Mouse (Mus musculus) intestine, postnatal 0 days (tissue): ENCODE measurements around the gene Apbb2. TPM values are rescaled to one million over a fixed set of nuclear protein-coding genes. Genes with fewer than 3 reads are reported as not detected.

Experiments
- ATAC-seq: fragments of 200-750 bp; cut with Nextera tagmentation; 2 replicates; pipeline ENCODE4 v1.8.0; 2017; ENCODE audit warnings: mild to moderate bottlenecking, moderate TSS enrichment, moderate library complexity
- H3K27ac ChIP-seq: fragments of 300-500 bp; sonication (generic); 2 replicates; pipeline ENCODE4 v1.5.1; 2014; ENCODE audit warnings: mild to moderate bottlenecking, low read depth, low read length, moderate library complexity
- H3K27me3 ChIP-seq: fragments of 300-500 bp; sonication (generic); replicated peaks from 2 replicates; pipeline ENCODE4 v1.6.1; 2014; ENCODE audit warnings: low read length, mixed read lengths; ENCODE audit not compliant: control insufficient read depth, insufficient read depth
- H3K36me3 ChIP-seq: fragments of 300-500 bp; sonication (generic); 2 replicates; pipeline ENCODE4 v1.6.1; 2014; ENCODE audit warnings: mild to moderate bottlenecking, moderate library complexity; ENCODE audit not compliant: control insufficient read depth, insufficient read depth
- H3K4me1 ChIP-seq: fragments of 300-500 bp; sonication (generic); replicated peaks from 2 replicates; pipeline ENCODE4 v1.6.1; 2014; ENCODE audit warnings: antibody characterized with exemption, low read length, mixed read lengths; ENCODE audit not compliant: control insufficient read depth, insufficient read depth
- H3K4me2 ChIP-seq: fragments of 300-500 bp; sonication (generic); replicated peaks from 2 replicates; pipeline ENCODE4 v1.6.1; 2014; ENCODE audit warnings: low read depth, mild to moderate bottlenecking, moderate library complexity
- H3K4me3 ChIP-seq: fragments of 300-500 bp; sonication (generic); 2 replicates; pipeline ENCODE4 v1.5.1; 2014; ENCODE audit warnings: low read depth, low read length
- H3K9ac ChIP-seq: fragments of 300-500 bp; sonication (generic); 2 replicates; pipeline ENCODE4 v1.6.1; 2014; ENCODE audit warnings: mild to moderate bottlenecking, low read depth, low read length
- H3K9me3 ChIP-seq: fragments of 300-500 bp; sonication (generic); 2 replicates; pipeline ENCODE4 v1.6.1; 2016; ENCODE audit warnings: mixed run types; ENCODE audit not compliant: control insufficient read depth
- CTCF ChIP-seq: sonication (generic); IDR thresholded peaks from 2 replicates; pipeline ENCODE4 v1.5.1; 2016; ENCODE audit warnings: low read depth, mild to moderate bottlenecking, control low read depth, antibody characterized with exemption, moderate library complexity
- WGBS: fragments of 180-500 bp; shearing (Covaris S2); extraction: QIAGEN DNeasy Blood & Tissue Kit; methylation state at CpG from one replicate; pipeline ENCODE4 v1.1.7; 2014; 5-methylcytosine and 5-hydroxymethylcytosine counted together
- polyA plus RNA-seq: library from polyadenylated mRNA; unstranded; fragments of >200 nt; fragmentation: Nextera tagmentation; extraction: Ambion mirVana; gene quantifications from 2 replicates; pipeline ENCODE4 v1.2.1, GENCODE M21; 2015

Apbb2 gene
- polyA plus RNA-seq, 1 experiment from 2014 or later = 18.7 TPM

- Histone ChIP-seq H3K27me3 (no peaks in the 10 kb centered on the region), H3K9ac (no peak overlapping the region), H3K36me3 (no peaks in the 10 kb centered on the region), H3K4me3 (no peak overlapping the region), H3K4me2 (no peak overlapping the region), H3K9me3 (no peaks in the 10 kb centered on the region), H3K27ac (no peak overlapping the region), H3K4me1 (no peaks in the 10 kb centered on the region)
- TF ChIP-seq CTCF = no peak
- WGBS = 67% methylated on average over 7 of the region's 7 CpGs
- ATAC-seq = no peak
Observed at GRCm38 (mm10) chr5:66415700-66416543, 202.7 kb downstream of the Apbb2 start.

- H3K36me3 ChIP-seq = no peaks in the 10 kb centered on the region
- H3K27me3 ChIP-seq = no peaks in the 10 kb centered on the region
- H3K9me3 ChIP-seq = no peaks in the 10 kb centered on the region
- H3K4me3 ChIP-seq = no peak overlapping the region
- TF ChIP-seq CTCF = no peak
- H3K27ac ChIP-seq = no peak overlapping the region
- H3K4me1 ChIP-seq = no peaks in the 10 kb centered on the region
- no peak overlapping the region for H3K4me2 ChIP-seq
- ATAC-seq = no peak
- no peak overlapping the region for H3K9ac ChIP-seq
- 58% methylated on average over 9 of the region's 9 CpGs for WGBS
Observed at GRCm38 (mm10) chr5:66415033-66415697, 203.4 kb downstream of the Apbb2 start.

- no peaks in the 10 kb centered on the region for H3K9me3 ChIP-seq
- no peak for ATAC-seq
- WGBS = 78% methylated on average over 5 of the region's 5 CpGs
- TF ChIP-seq CTCF = no peak
- H3K4me1 ChIP-seq = no peaks in the 10 kb centered on the region
- H3K27me3 ChIP-seq = no peaks in the 10 kb centered on the region
- no peak overlapping the region for H3K4me3 ChIP-seq
- no peaks in the 10 kb centered on the region for H3K36me3 ChIP-seq
- no peak overlapping the region for H3K9ac ChIP-seq
- no peak overlapping the region for H3K27ac ChIP-seq
- H3K4me2 ChIP-seq = no peak overlapping the region
Observed at GRCm38 (mm10) chr5:66413402-66413801, 205.2 kb downstream of the Apbb2 start.

- Histone ChIP-seq H3K4me1 (no peaks in the 10 kb centered on the region), H3K9me3 (no peaks in the 10 kb centered on the region), H3K36me3 (no peaks in the 10 kb centered on the region), H3K4me2 (no peak overlapping the region), H3K27ac (no peak overlapping the region), H3K4me3 (no peak overlapping the region), H3K27me3 (no peaks in the 10 kb centered on the region), H3K9ac (no peak overlapping the region)
- WGBS = 91% methylated on average over 3 of the region's 3 CpGs
- no peak for ATAC-seq
- no peak for TF ChIP-seq CTCF
Observed at GRCm38 (mm10) chr5:66412821-66413220, 205.8 kb downstream of the Apbb2 start.

GRCm38 (mm10) chr5:66408546-66408945 lies 210.0 kb downstream of the Apbb2 start:
- Histone ChIP-seq H3K4me2 (no peak overlapping the region), H3K36me3 (0 out of 2 replicates have a peak, but pooled peaks cover 4% of the 10 kb centered on the region), H3K9ac (no peak overlapping the region), H3K27me3 (no peaks in the 10 kb centered on the region), H3K27ac (no peak overlapping the region), H3K4me3 (no peak overlapping the region), H3K4me1 (no peaks in the 10 kb centered on the region), H3K9me3 (no peaks in the 10 kb centered on the region)
- no peak for ATAC-seq
- whole genome bisulfite sequencing = 83% methylated on average over 5 of the region's 5 CpGs
- TF ChIP-seq CTCF = no peak

- Histone ChIP-seq H3K4me3 (no peak overlapping the region), H3K4me1 (no peaks in the 10 kb centered on the region), H3K27ac (no peak overlapping the region), H3K9me3 (no peaks in the 10 kb centered on the region), H3K36me3 (0 out of 2 replicates have a peak, but pooled peaks cover 4% of the 10 kb centered on the region), H3K27me3 (no peaks in the 10 kb centered on the region), H3K9ac (no peak overlapping the region), H3K4me2 (no peak overlapping the region)
- TF ChIP-seq CTCF = no peak
- WGBS = 43% methylated on average over 5 of the region's 5 CpGs
- no peak for ATAC-seq
Observed at GRCm38 (mm10) chr5:66407948-66408347, 210.6 kb downstream of the Apbb2 start.
